Mouse (Mus musculus) liver, postnatal 0 days (tissue): Measurements from ENCODE around the gene Rps6ka5.

Experiments
- CTCF ChIP-seq: sonication (generic); IDR thresholded peaks from 2 replicates; pipeline ENCODE4 v1.5.1; 2016; ENCODE audit warnings: antibody characterized with exemption, low read depth
- EP300 ChIP-seq: IDR thresholded peaks from 2 replicates; pipeline ENCODE4 v1.6.1; 2016; ENCODE audit warnings: antibody characterized with exemption, low read depth, mild to moderate bottlenecking

GRCm38 (mm10) chr12:100681241-100681640 is 45.5 kb downstream of the Rps6ka5 start:
- no peak for TF ChIP-seq CTCF
- TF ChIP-seq EP300 = no peak
